Mouse (Mus musculus) heart, postnatal 10 days (tissue): Measurements from ENCODE around the gene Wnt5a. TPM values are rescaled to one million over a fixed set of nuclear protein-coding genes. Genes with fewer than 3 reads are reported as not detected.

ENCODE experiments used
- DNase-seq, 2 experiments: peaks; one replicate each; pipeline ENCODE4 v3.0.0; 2021
- intact Hi-C: fragments of 180-260 bp; cut with DNase I; formaldehyde crosslinking; loops from one replicate; pipeline ENCODE4 v1.15.1; 2025
- total RNA-seq, 2 experiments: library from RNA; stranded (reverse); gene quantifications; 2 replicates each; pipeline ENCODE4 v1.2.3; 2021

Gene Wnt5a
- total RNA-seq, 2 experiments from 2014 or later = 7.4 to 13.3 TPM

GRCm38 (mm10) chr14:28542117-28542741 lies 37.7 kb downstream of the Wnt5a start:
- no peak for DNase-seq
- intact Hi-C loops = no loop called here

- intact Hi-C loops = no loop called here
- no peak for DNase-seq
Observed at GRCm38 (mm10) chr14:28561861-28562260, 57.3 kb downstream of the Wnt5a start.
